Mouse (Mus musculus): Measurements from ENCODE around the gene Camta1.
A peak's percentile ranks its signal among the peaks of the same experiment; 100 is the strongest.

Camta1 gene

DNA sequence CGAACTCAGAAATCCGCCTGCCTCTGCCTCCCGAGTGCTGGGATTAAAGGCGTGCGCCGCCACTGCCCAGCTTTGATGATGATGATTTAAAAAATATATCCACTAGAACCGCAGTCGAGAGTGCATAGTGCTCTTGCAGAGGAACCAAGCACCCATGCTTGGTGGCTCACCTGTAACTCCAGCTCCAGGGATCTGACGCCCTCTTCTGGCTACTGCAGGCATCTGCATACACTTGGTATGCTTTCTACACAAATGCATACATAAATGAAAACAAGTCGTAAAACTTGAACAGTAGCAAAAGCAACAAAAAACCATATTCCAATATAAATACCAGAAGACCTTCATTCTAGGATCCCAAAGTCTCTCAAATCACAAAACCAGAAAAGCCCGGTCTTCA is 896.1 kb downstream of the Camta1 start:
- DNase-seq = no peak

DNA sequence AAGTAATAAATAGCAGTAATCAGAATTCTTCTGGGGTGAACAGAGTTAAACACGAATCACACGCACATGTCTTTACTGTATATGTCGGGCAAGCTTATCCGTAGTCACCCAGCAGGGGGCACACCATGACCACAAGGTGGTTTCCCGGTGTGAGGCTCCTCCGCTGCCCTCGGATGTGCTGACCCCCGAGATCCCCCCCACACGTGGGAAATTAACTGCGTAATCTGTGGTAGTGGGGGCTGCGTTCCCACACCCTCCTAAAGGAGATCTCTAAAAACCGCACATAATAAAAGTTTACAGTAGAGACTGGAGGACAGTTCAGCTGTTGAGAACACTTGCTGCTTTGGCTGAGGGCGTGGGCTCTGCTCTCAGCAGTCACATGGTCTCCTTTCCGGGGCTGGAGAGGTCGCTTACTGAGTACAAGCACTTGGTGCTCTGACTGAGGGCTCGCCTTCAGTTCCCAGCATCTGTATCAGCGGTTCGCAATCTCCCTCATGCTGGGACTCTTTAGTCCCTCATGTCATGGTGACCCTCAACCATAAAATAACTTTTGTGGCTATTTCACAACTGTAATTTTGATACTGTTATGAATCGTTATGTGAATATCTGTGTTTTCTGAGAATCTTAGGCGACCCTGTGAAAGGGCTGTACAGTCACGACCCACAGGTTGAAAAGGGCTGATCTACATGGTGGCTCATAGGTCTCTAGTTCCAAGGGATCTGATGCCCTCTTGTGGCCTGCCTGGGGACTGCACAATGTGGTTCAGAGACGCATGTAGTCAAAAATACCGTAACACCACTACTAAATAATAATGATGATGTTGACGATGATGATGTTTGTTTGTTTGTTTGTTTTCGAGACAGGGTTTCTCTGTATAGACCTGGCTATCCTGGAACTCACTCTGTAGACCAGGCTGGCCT is 896.8 kb downstream of the Camta1 start:
- DNase-seq = peak; percentile 86 to 96

DNA sequence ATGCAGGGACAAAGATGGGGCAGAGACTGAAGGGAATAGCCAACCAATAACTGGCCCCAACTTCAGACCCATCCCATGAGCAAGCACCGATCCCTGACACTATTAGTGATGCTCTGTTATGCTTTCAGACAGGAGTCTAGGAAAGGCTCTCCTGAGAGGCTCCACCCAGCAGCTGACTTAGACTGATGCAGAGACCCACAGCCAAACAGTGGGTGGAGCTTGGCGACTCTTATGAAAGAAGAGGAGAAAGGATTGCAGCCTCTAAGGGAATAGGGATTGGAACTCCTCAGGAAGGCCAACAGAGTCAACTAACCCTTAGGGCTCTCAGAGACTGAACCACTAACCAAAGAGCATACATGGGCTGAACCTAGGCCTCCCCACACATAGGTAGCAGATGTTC is 898.0 kb downstream of the Camta1 start:
- no peak for DNase-seq

DNA sequence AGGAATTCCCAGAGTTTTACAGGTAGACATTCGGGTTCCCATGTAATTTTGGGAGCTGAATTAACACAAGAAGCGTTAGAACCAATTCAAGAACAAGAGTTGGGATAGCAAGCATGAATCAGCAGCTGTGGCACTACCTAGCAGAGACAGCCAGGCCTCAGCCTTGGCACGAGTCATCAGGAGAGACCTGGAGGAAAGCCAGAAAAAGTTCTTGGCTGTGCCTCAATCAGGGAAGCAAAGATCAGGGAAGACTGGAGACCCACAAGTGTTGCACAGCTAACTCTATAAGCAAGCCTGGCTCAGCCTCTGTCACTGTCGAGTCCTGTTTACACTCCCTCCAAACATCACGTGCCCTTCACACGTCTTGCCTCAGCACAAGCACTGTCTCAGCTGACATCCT is 899.4 kb downstream of the Camta1 start:
- DNase-seq = peak; percentile 64 to 78

DNA sequence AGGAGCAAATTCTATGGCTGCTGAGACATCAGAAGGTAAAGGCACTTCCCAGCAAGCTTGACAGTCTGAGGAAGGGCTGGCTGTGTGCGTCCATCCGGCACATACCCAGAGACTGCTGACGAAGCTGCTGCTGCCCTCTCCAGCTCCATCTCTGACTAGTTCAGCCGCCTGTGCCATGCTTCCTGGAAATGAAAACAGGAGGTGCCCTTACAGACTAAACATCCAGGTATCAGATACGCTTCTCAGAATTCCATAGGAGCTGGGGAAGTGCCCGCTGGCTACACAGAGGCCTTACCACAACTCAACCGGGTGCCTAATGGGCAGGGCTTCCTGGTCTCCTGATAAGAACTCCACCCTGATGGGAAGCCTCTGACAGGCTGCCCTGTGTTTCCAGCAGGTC is 903.1 kb downstream of the Camta1 start:
- DNase-seq = peak; percentile 40 to 57

DNA sequence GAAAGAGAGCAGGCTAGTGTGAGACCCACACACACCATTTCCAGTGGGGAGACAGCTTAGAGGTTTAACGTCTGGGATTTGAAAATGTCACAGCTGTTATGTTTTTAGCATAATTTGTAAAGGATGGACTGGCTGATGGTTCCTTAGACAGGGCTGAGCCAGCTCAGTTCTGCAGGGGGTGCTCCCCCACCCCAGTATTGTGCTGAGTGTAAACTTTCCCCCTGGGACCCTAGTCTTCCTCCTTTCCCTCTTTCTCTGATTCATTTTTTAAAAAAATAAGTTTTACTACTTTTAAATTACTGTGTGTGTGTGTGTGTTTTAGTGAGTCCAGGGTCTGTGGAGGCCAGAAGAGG is 904.6 kb downstream of the Camta1 start:
- no peak for DNase-seq

DNA sequence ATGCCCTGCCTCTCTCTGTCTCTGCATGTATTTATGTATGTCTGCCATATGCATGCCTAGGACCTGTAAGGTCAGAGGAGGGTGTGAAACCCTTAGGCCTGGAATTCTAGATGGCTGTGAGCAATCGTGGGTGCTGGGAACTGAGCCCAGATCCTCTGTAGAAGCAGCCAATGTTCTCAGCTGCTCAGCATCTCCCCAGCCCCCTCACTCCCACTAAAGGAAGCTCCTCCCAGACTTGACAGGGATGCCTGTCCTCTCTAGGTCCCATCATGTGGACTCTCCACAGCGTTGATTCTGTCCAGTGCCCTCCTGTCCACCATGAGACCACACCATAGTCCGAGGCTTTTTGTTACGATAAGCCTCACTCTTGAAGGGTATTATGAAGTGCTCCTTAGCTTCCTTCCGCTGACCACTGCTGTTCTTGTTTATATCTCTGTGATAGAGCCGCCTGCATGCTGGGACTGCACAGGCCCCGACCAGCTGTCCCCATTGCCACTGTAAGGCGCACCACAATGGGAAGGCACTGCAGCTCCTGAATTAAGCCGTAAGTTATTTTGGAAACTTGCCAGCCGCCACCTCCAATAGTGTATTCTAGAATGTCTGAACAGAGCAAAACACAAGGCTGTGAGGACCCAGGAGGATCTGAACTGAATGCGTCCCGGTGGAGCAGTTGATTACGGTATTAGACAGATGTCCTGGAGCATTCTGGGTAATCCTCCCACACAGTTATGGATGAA is 905.1 kb downstream of the Camta1 start:
- DNase-seq = peak in 1 of 2 experiments; percentile 26

DNA sequence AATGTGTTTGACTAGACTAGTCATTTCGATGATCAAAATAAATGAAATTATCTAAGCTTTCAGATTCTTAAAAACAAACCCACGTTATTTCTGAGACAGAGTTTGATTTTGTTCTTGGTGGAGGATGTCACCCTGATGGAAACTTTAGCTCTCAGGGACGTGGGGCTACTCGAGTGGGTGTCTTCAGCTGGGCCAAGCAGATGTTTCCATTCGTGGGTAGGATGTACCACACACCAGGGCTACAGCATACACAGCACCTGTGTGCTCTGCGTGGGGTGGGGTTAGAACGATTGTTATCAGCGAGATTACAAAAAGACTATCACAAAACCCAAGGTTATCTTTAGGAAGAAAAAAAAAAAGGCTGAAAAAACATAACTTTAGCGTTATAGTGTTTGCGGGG is 910.7 kb downstream of the Camta1 start:
- DNase-seq = no peak

DNA sequence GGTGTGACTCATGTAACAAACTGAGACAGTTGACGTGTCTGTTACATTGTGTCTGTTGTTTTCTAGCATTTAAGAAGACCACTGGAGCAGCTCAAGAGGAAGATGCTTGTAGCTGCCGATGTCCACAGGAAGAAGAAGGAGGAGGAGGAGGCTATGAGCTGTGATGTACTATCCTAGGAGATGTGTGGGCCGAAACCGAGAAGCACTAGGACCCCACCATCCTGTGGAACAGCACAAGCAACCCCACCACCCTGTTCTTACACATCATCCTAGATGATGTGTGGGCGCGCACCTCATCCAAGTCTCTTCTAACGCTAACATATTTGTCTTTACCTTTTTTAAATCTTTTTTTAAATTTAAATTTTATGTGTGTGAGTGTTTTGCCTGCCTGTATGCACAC is 917.0 kb downstream of the Camta1 start:
- no peak for DNase-seq

DNA sequence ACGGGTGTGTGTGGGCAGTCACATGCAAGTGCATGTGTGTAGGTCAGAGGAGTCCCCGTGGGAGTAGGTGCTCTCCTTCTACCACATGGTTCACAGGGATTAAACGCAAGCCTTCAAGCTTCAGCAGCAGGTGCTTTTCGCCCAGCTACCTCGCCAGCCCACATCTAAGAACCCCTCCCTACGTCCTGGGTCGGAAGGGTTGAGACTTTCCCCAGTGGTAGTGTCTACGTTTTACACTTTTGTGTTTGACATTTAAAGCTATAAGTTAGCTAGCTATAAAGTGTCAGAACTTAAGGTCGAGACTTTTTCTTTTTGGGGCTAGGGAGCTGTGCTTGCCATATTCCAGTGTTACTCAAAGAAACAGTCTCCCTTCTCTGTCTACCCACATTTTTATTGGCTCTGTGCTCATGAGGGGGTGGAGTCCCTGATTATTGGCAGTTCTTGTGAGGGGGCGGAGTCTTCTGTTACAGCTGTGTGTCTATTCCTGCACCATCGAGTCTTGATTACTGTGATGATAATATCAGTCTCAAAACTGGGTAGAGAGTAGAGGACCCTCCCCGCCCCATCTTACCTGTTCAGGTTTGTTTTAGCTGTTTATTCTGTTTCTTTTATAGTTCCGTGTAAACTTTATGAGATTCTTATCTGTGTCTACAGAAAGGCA is 921.6 kb downstream of the Camta1 start:
- DNase-seq = no peak

DNA sequence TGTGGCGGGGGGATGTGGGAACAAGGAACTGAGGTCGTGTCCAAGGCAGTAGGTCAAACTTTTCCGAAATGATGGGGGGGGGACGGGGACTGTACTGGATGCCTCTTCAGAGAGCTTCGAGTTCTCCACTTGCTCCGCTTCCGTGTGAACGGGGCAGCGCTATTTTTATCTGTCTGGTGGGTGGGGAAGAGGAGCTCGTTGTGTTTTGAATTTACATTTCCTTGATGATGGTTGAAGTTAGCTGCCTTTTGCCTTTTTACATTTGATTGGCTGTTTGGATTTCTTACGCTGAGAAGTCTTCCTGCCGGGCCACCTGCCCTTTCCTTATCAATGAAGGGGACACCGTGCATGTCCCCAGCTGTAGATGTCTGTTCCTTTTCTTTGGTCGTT is 923.6 kb downstream of the Camta1 start:
- DNase-seq = no peak

DNA sequence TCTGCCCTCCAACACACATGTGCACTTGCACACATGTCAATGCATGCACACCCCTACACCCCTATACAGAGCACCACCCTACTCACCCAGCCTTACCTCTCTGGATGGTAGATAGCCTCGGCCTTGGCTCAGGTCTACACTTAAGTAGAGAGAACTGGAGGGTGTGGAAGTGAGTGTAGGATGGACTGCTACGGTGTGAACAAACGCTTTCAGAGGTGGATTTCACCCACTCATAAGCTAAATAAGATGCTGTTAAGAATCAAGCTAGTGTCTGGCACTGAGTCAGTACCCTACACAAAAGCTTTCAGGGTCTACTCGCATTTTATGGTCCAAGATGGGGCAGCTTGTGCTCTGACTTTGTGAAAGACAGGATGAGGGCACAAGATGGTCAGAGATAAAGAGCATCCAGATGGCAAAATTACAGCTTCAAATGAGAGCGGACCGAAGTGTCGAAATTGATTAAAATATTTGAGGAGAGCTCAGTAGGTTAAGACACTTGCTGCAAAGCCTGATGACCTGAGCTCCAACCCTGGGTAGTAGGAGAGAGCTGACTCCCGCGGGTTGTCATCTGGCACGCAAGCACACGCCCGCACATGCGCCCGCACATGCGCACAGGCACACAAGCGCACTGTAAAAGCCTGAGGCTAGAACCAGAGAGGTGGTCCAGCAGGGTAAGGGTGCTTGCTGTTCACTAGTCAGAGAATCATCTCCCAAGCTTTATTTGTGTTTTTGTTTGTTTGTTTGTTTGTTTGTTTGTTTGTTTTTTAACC is 924.2 kb downstream of the Camta1 start:
- peak; percentile 22 to 44 for DNase-seq

DNA sequence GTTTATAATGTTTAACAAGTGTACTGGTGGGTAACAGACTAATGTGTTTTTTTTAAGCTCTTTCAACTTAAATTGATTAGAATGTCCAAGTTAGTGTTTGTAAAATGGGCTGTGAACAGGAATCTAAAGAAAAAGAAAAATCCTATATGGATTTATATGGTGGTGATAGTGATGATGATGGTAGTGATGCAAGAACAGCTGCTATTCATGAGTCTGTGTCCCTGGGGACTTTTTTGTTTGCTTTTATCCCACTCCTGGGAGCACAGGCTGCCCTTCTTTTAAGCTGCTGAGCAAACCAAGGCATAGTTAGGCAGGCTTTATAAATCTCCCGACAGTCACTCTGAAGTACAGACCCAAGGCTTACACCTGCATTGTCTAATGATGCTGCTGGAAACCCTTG is 928.2 kb downstream of the Camta1 start:
- no peak for DNase-seq

DNA sequence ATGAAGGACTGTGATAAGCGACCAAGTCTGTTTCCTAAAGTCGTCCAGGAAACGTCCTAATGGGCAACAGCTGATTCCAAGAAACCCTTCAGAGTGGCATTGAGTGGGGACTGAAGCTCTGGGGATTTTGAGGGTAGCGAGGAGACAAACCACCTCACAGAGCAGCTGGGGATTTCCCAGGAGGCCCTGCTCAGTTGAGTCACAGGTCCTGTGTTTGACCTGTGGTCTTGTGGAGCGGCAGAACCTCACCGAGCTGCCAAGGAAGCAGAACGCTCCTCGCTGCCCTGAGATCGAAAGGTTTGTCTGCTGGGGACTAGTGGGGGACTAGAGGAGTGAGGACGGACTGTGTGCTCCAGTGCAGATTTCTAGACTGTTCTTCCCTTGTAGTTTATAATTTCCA is 933.9 kb downstream of the Camta1 start:
- DNase-seq = no peak

DNA sequence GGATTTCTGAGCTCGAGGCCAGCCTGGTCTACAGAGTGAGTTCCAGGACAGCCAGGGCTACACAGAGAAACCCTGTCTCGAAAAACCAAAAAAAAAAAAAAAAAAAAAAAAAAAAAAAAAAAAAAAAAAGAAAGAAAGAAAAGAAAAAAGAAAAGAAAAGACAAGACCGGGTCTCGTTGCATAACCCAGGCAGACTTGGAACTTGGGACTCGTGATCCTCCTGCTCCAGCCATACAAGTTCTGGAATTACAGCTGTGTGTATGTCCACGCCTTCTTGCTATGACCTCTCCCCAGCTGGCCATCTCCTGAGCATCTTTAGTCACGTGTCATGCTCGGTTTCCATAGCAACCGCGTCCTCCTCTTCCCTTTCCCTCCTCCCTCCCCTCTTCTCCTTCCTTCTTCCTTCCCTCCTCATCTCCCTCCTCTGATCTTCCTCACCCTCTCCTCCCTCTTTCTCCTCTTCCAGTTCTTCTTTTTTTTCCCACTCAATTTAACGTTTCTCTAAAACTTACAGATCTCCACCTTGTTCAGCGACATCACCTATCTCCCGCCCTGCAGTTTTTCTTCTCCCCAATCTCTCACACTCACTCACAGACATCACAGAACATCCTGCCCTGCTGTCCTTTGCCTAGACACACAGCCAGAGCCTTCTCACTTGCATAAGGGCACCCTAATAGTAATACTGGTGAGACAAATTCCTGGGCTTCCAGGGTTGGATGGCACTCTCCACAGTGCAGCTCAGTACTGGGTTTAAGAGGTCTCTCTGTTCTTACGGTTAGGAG is 934.6 kb downstream of the Camta1 start:
- no peak for DNase-seq

DNA sequence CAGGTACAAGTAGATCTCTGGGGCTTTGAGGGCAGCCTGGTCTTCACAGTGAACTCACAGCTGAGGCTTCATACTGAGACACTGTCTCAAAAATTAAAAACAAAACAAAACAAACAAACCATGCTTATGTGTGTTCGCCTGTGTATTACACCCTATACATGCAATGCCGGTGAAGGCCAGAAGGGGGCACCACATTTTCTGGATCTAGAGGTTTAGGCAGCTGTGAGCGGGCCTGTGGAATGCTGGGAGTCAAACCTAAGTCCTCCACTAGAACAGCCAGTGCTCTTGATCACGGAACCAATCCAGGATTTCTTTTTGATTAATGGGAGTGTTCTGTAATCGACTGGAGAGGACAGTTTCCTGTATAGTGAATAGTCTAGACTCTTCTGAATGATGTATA is 935.8 kb downstream of the Camta1 start:
- no peak for DNase-seq

DNA sequence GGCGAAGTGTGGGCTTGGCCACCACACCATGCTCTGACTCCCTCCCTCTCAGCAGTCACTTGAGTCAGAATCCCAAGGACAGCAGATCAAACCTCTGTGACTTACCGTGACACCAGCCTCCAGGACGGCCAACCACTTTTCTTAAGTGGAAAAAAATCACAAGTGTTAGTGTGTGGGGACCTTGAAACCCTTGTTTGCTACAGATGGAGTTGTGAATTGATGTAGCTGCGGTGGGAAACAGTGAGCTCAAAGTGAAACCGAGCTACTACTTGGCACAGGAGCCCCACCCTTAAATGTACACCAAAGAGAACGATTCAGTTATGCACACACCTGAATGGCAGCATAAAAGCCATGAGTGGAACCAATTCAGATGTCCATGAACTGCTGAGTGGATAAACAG is 936.7 kb downstream of the Camta1 start:
- no peak for DNase-seq

DNA sequence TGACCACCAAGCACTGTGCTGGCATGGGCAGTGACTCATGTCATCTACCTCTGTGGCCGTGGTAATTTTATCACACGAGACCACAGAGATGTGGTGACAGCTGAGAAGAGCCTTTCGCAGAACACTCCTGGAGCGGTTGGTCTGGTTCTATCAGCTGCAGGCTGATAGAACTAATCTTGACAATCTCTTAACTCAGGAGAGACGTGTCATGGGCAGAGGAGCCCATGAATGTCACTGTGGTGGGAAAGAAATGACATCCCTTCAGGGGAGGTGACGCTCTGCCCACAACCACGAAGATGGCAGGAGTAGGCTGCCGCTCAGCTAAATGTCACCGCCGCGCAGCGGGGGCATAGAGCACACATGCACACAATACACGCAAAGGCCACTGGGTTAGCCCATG is 937.4 kb downstream of the Camta1 start:
- DNase-seq = no peak

DNA sequence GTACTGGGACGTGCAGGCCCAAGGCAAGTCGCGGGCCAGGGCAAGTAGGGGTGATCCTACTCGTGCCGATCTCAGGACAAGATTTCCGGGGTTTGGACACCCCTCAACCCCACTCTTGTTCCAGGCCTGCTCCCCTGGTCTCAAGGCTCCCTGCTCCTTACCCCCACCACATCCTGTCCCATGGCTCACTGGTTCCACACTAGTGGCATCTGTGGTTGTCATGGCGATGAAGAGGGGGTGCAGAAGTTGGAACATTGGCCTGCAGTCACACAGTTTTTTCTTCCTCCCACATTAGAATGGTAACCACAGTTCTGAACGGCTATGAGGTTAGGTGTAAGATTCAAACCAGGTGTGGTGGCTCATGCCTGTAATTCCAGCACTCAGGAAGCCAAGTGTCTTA is 940.5 kb downstream of the Camta1 start:
- DNase-seq = no peak

DNA sequence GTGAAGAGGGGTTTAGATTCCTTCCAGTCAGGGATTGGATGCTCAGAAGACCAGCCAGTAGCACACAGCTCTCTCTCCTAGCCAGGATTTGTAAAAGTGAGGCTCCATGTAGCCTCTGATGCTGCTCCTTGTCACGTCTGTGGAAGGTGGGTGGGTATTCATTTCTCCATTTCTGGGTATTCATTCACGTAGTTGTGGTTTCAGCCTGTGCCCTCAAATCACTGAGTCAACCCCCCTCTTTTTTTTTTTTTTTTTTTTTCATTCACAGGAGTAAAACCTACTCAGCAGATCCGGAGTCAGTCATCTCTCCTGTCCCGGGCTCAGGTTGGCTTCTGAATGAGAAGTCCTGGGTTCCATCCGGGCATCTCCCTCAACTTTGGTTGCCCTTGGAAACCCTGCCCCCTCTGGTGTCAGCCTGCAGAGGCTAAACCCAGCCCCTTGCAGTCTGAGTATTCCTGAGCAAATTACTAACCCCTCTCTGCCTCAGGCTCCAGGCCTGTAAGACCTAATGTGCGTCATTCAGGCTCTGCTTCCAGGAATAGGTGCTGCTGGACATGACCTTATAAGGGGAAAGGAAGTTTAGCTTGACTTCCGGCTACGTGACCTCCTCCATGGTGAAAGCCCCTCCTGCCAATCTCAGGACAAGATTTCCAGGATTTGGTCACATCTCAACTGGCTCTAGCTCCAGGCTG is 944.2 kb downstream of the Camta1 start:
- no peak for DNase-seq

DNA sequence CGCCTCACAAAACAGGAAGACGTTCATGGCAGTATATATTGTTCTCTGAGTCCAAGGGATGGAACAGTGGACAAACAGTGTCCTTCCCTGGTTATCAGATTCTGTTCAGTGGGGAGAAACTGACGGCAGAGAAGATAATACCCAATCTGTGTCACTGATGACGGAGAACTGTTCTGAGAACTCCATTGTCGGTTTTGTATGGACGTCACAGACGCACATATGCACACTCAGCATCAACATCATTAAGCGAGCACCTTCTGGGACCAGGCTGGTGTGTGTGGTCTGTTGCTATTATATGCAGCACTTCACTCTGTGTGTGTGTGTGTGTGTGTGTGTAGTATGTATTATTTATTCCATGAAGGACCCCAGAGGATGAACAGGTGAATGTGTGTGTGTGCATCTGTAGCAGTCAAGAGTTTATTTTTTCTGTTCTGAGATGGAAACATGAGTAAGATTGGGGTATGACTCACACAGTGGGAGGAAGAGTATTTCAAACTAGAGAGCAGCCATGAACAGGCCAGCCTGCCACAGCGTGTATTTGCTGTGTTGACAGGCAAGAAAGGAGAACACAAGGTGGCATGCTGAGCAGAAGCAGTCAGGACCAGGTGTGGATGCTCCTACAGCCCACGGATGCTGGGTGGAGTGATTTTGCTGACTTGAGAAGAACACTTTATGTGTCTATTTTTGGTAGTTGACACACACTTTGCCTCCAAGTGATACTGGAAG is 946.3 kb downstream of the Camta1 start:
- DNase-seq = peak in 1 of 2 experiments; percentile 34

Data from kidney, postnatal 25 days (tissue).